Mouse (Mus musculus): ENCODE results near the gene Srgap2.

- TF ChIP-seq GATA1 (IDR thresholded peaks at IDR 0.05; ENCODE audit: low read length) (no peak), TAL1 (IDR thresholded peaks at IDR 0.05; ENCODE audit: low read length) (no peak)
Measured at GRCm38 (mm10) chr1:131347708-131348107, 179.4 kb downstream of the Srgap2 start.

All from erythroblast, embryonic 14.5 days (primary cell).